Mouse (Mus musculus) midbrain, embryonic 11.5 days (tissue): ENCODE data around the gene Sfswap. TPM values are rescaled to one million over a fixed set of nuclear protein-coding genes. Genes with fewer than 3 reads are reported as not detected.

Experiments
- ATAC-seq: fragments of 200-750 bp; cut with Nextera tagmentation; 2 replicates; pipeline ENCODE4 v1.8.0; 2017; ENCODE audit warnings: moderate TSS enrichment, moderate library complexity; ENCODE audit not compliant: low FRiP score
- DNase-seq: peaks from one replicate; pipeline ENCODE4 v3.0.0; 2015; ENCODE audit warnings: low spot score; ENCODE audit errors: missing footprints
- H3K27ac ChIP-seq: fragments of 300-500 bp; sonication (generic); 2 replicates; pipeline ENCODE4 v1.5.1; 2014; ENCODE audit warnings: low read depth, low read length
- H3K27me3 ChIP-seq: fragments of 300-500 bp; sonication (generic); 2 replicates; pipeline ENCODE4 v1.6.1; 2014; ENCODE audit warnings: mild to moderate bottlenecking, low read length, moderate library complexity, mixed read lengths; ENCODE audit not compliant: control insufficient read depth, insufficient read depth
- H3K36me3 ChIP-seq: fragments of 300-500 bp; sonication (generic); 2 replicates; pipeline ENCODE4 v1.6.1; 2014; ENCODE audit warnings: mild to moderate bottlenecking, low read length, moderate library complexity, mixed read lengths; ENCODE audit not compliant: control insufficient read depth, insufficient read depth
- H3K4me1 ChIP-seq: fragments of 300-500 bp; sonication (generic); 2 replicates; pipeline ENCODE4 v1.6.1; 2014; ENCODE audit warnings: low read length; ENCODE audit not compliant: control insufficient read depth, insufficient read depth
- H3K4me2 ChIP-seq: fragments of 300-500 bp; sonication (generic); 2 replicates; pipeline ENCODE4 v1.6.1; 2014; ENCODE audit warnings: mild to moderate bottlenecking, moderate library complexity
- H3K4me3 ChIP-seq: fragments of 300-500 bp; sonication (generic); 2 replicates; pipeline ENCODE4 v1.5.1; 2014; ENCODE audit warnings: low read depth, low read length
- H3K9ac ChIP-seq: fragments of 300-500 bp; sonication (generic); 2 replicates; pipeline ENCODE4 v1.6.1; 2014; ENCODE audit warnings: low read length
- H3K9me3 ChIP-seq: fragments of 300-500 bp; sonication (generic); 2 replicates; pipeline ENCODE4 v1.6.1; 2016; ENCODE audit warnings: low read length; ENCODE audit not compliant: control insufficient read depth
- WGBS: fragments of 180-500 bp; shearing (Covaris S2); extraction: QIAGEN DNeasy Blood & Tissue Kit; methylation state at CpG from one replicate; pipeline ENCODE4 v1.1.7; 2014; 5-methylcytosine and 5-hydroxymethylcytosine counted together
- polyA plus RNA-seq: library from polyadenylated mRNA; unstranded; fragments of >200 nt; fragmentation: Nextera tagmentation; extraction: Ambion mirVana; gene quantifications from 2 replicates; pipeline ENCODE4 v1.2.1, GENCODE M21; 2014

Sfswap gene
- polyA plus RNA-seq, 1 experiment from 2014 or later: 43.1 TPM

- peak overlapping the region; percentile 72 for H3K4me3 ChIP-seq
- peaks cover 19% of the 10 kb centered on the region for H3K4me1 ChIP-seq
- peak overlapping the region; percentile 80 for H3K9ac ChIP-seq
- DNase-seq: peak; percentile 97
- peaks cover 18% of the 10 kb centered on the region; the same call in 1 of the 2 replicates for H3K27me3 ChIP-seq
- peak overlapping the region; percentile 99 for H3K4me2 ChIP-seq
- ATAC-seq: peak; percentile 28
- H3K9me3 ChIP-seq: no peaks in the 10 kb centered on the region
- no peak overlapping the region for H3K27ac ChIP-seq
- under 1% methylated on average over 63 of the region's 76 CpGs for WGBS
- no peaks in the 10 kb centered on the region for H3K36me3 ChIP-seq
Measured at GRCm38 (mm10) chr5:129584583-129585541, 83.8 kb downstream of the Sfswap start.

- Histone ChIP-seq H3K27me3 (peaks cover 16% of the 10 kb centered on the region; the same call in 1 of the 2 replicates), H3K4me1 (peaks cover 24% of the 10 kb centered on the region), H3K36me3 (no peaks in the 10 kb centered on the region), H3K4me2 (peak overlapping the region; percentile 99), H3K9me3 (no peaks in the 10 kb centered on the region), H3K27ac (peak overlapping the region; percentile 69; the same call in 1 of the 2 replicates), H3K4me3 (peak overlapping the region; percentile 72), H3K9ac (peak overlapping the region; percentile 80)
- ATAC-seq (peak; percentile 73), DNase-seq (peak; percentile 100)
- under 1% methylated on average over 17 of the region's 17 CpGs for WGBS
Measured at GRCm38 (mm10) chr5:129586016-129586415, 85.0 kb downstream of the Sfswap start.

GRCm38 (mm10) chr5:129586471-129586870 lies 85.5 kb downstream of the Sfswap start:
- Histone ChIP-seq H3K9ac (peak overlapping the region; percentile 80), H3K4me2 (peak overlapping the region; percentile 99), H3K27me3 (peaks cover 16% of the 10 kb centered on the region; the same call in 1 of the 2 replicates), H3K4me1 (peaks cover 29% of the 10 kb centered on the region), H3K27ac (peak overlapping the region; percentile 69), H3K36me3 (no peaks in the 10 kb centered on the region), H3K9me3 (no peaks in the 10 kb centered on the region), H3K4me3 (peak overlapping the region; percentile 72)
- 49% methylated on average over 13 of the region's 13 CpGs for WGBS
- DNase-seq (no peak), ATAC-seq (no peak)

GRCm38 (mm10) chr5:129590915-129591314 lies 89.9 kb downstream of the Sfswap start:
- no peaks in the 10 kb centered on the region for H3K9me3 ChIP-seq
- no peak overlapping the region for H3K4me2 ChIP-seq
- no peak overlapping the region for H3K9ac ChIP-seq
- ATAC-seq: peak; percentile 49
- no peaks in the 10 kb centered on the region for H3K36me3 ChIP-seq
- peaks cover 16% of the 10 kb centered on the region for H3K4me1 ChIP-seq
- WGBS: 6% methylated on average over 11 of the region's 11 CpGs
- H3K4me3 ChIP-seq: no peak overlapping the region
- DNase-seq: peak; percentile 92
- no peak overlapping the region for H3K27ac ChIP-seq
- no peaks in the 10 kb centered on the region; the same call in 1 of the 2 replicates for H3K27me3 ChIP-seq

- no peak overlapping the region for H3K4me3 ChIP-seq
- H3K4me1 ChIP-seq: peaks cover 10% of the 10 kb centered on the region
- no peaks in the 10 kb centered on the region; the same call in 1 of the 2 replicates for H3K9me3 ChIP-seq
- DNase-seq: peak; percentile 99
- H3K36me3 ChIP-seq: no peaks in the 10 kb centered on the region
- no peaks in the 10 kb centered on the region for H3K27me3 ChIP-seq
- no peak overlapping the region for H3K27ac ChIP-seq
- WGBS: 45% methylated on average over 19 of the region's 19 CpGs
- no peak overlapping the region for H3K4me2 ChIP-seq
- no peak overlapping the region for H3K9ac ChIP-seq
- ATAC-seq: peak; percentile 28; the same call in 1 of the 2 replicates
Measured at GRCm38 (mm10) chr5:129594116-129595114, 93.4 kb downstream of the Sfswap start.

- WGBS: 32% methylated on average over 16 of the region's 16 CpGs
- ATAC-seq (0 out of 2 replicates have a peak, but pooled peaks have one; percentile 11), DNase-seq (peak; percentile 88)
- Histone ChIP-seq H3K9ac (no peak overlapping the region), H3K27me3 (no peaks in the 10 kb centered on the region), H3K9me3 (no peaks in the 10 kb centered on the region; the same call in 1 of the 2 replicates), H3K4me3 (no peak overlapping the region), H3K4me1 (no peaks in the 10 kb centered on the region), H3K27ac (no peak overlapping the region), H3K4me2 (no peak overlapping the region), H3K36me3 (peaks cover 3% of the 10 kb centered on the region; the same call in 1 of the 2 replicates)
Measured at GRCm38 (mm10) chr5:129602071-129602487, 101.1 kb downstream of the Sfswap start.

GRCm38 (mm10) chr5:129607476-129607875 lies 106.5 kb downstream of the Sfswap start:
- no peak overlapping the region for H3K4me2 ChIP-seq
- 0 out of 2 replicates have a peak, but pooled peaks cover 3% of the 10 kb centered on the region for H3K36me3 ChIP-seq
- DNase-seq (no peak), ATAC-seq (no peak)
- H3K27ac ChIP-seq: no peak overlapping the region
- H3K9ac ChIP-seq: no peak overlapping the region
- H3K4me3 ChIP-seq: no peak overlapping the region
- H3K4me1 ChIP-seq: no peaks in the 10 kb centered on the region
- H3K9me3 ChIP-seq: no peaks in the 10 kb centered on the region
- no peaks in the 10 kb centered on the region for H3K27me3 ChIP-seq
- 83% methylated on average over 8 of the region's 8 CpGs for WGBS

- Histone ChIP-seq H3K27me3 (no peaks in the 10 kb centered on the region), H3K4me3 (no peak overlapping the region), H3K36me3 (0 out of 2 replicates have a peak, but pooled peaks cover 3% of the 10 kb centered on the region), H3K4me2 (no peak overlapping the region), H3K4me1 (no peaks in the 10 kb centered on the region), H3K9me3 (no peaks in the 10 kb centered on the region), H3K9ac (no peak overlapping the region), H3K27ac (no peak overlapping the region)
- 18% methylated on average over 1 of the region's 1 CpGs for WGBS
- ATAC-seq: 0 out of 2 replicates have a peak, but pooled peaks have one; percentile 52
- DNase-seq: peak; percentile 96
Measured at GRCm38 (mm10) chr5:129611060-129611459, 110.0 kb downstream of the Sfswap start.
